Mouse (Mus musculus): ENCODE measurements around the gene Pdik1l. TPM values are rescaled to one million over a fixed set of nuclear protein-coding genes. Genes with fewer than 3 reads are reported as not detected.

The Pdik1l gene
- polyA plus RNA-seq, 1 experiment from 2014 or later = 20.2 TPM

Other genes with a start within 250 kb of the Pdik1l start
- gene Zfp683, start 234.1 kb downstream of the Pdik1l start, polyA plus RNA-seq (2015; fragmentation: Nextera tagmentation; extraction: Ambion mirVana) = not detected in 2 replicates
- 17.3 and 17.5 TPM in 2 replicates for gene Crybg2, start 227.1 kb downstream of the Pdik1l start, polyA plus RNA-seq (2015; fragmentation: Nextera tagmentation; extraction: Ambion mirVana)
- gene Cd52, start 192.8 kb downstream of the Pdik1l start, polyA plus RNA-seq (2015; fragmentation: Nextera tagmentation; extraction: Ambion mirVana) = 15.9 and 20.1 TPM in 2 replicates
- 10.7 and 13.3 TPM in 2 replicates for gene Ubxn11, start 185.3 kb downstream of the Pdik1l start, polyA plus RNA-seq (2015; fragmentation: Nextera tagmentation; extraction: Ambion mirVana)
- 476 and 496 TPM in 2 replicates for gene Sh3bgrl3, start 159.1 kb downstream of the Pdik1l start, polyA plus RNA-seq (2015; fragmentation: Nextera tagmentation; extraction: Ambion mirVana)
- gene Cep85, start 100.8 kb downstream of the Pdik1l start, polyA plus RNA-seq (2015; fragmentation: Nextera tagmentation; extraction: Ambion mirVana) = 43.5 and 46.6 TPM in 2 replicates
- not detected in 2 replicates for gene Gm7534, start 84.9 kb downstream of the Pdik1l start, polyA plus RNA-seq (2015; fragmentation: Nextera tagmentation; extraction: Ambion mirVana)
- gene Catsper4, start 60.5 kb downstream of the Pdik1l start, polyA plus RNA-seq (2015; fragmentation: Nextera tagmentation; extraction: Ambion mirVana) = 0.29 TPM in 1 of 2 replicates, not detected in the other
- gene Cnksr1, start 49.5 kb downstream of the Pdik1l start, polyA plus RNA-seq (2015; fragmentation: Nextera tagmentation; extraction: Ambion mirVana) = 3.6 and 3.9 TPM in 2 replicates
- gene E130218I03Rik, start 44.2 kb downstream of the Pdik1l start, polyA plus RNA-seq (2015; fragmentation: Nextera tagmentation; extraction: Ambion mirVana) = 0.22 TPM in 1 of 2 replicates, not detected in the other
- 14.3 and 15.8 TPM in 2 replicates for gene Zfp593, start 42.3 kb downstream of the Pdik1l start, polyA plus RNA-seq (2015; fragmentation: Nextera tagmentation; extraction: Ambion mirVana)
- not detected in 2 replicates for gene Gm30191, start 41.0 kb downstream of the Pdik1l start, polyA plus RNA-seq (2015; fragmentation: Nextera tagmentation; extraction: Ambion mirVana)
- 5.8 and 7.8 TPM in 2 replicates for gene Grrp1, start 33.8 kb downstream of the Pdik1l start, polyA plus RNA-seq (2015; fragmentation: Nextera tagmentation; extraction: Ambion mirVana)
- gene Trim63, start 27.2 kb upstream of the Pdik1l start, polyA plus RNA-seq (2015; fragmentation: Nextera tagmentation; extraction: Ambion mirVana) = 3.2 and 8.0 TPM in 2 replicates
- gene Slc30a2, start 55.3 kb upstream of the Pdik1l start, polyA plus RNA-seq (2015; fragmentation: Nextera tagmentation; extraction: Ambion mirVana) = 1.3 and 2.6 TPM in 2 replicates
- gene Extl1, start 96.0 kb upstream of the Pdik1l start, polyA plus RNA-seq (2015; fragmentation: Nextera tagmentation; extraction: Ambion mirVana) = 6.4 and 7.8 TPM in 2 replicates
- 20.7 and 20.8 TPM in 2 replicates for gene Pafah2, start 108.4 kb upstream of the Pdik1l start, polyA plus RNA-seq (2015; fragmentation: Nextera tagmentation; extraction: Ambion mirVana)
- 1,227 and 1,246 TPM in 2 replicates for gene Stmn1, start 180.4 kb upstream of the Pdik1l start, polyA plus RNA-seq (2015; fragmentation: Nextera tagmentation; extraction: Ambion mirVana)
- 6.1 and 6.3 TPM in 2 replicates for gene Paqr7, start 208.8 kb upstream of the Pdik1l start, polyA plus RNA-seq (2015; fragmentation: Nextera tagmentation; extraction: Ambion mirVana)
- gene Aunip, start 223.1 kb upstream of the Pdik1l start, polyA plus RNA-seq (2015; fragmentation: Nextera tagmentation; extraction: Ambion mirVana) = 8.9 and 12.1 TPM in 2 replicates
- gene Mtfr1l, start 247.5 kb upstream of the Pdik1l start, polyA plus RNA-seq (2015; fragmentation: Nextera tagmentation; extraction: Ambion mirVana) = 105 and 114 TPM in 2 replicates

Data from limb, embryonic 15.5 days (tissue).